ENCODE assay signal across 8 mouse cellular contexts in the genomic region with DNA sequence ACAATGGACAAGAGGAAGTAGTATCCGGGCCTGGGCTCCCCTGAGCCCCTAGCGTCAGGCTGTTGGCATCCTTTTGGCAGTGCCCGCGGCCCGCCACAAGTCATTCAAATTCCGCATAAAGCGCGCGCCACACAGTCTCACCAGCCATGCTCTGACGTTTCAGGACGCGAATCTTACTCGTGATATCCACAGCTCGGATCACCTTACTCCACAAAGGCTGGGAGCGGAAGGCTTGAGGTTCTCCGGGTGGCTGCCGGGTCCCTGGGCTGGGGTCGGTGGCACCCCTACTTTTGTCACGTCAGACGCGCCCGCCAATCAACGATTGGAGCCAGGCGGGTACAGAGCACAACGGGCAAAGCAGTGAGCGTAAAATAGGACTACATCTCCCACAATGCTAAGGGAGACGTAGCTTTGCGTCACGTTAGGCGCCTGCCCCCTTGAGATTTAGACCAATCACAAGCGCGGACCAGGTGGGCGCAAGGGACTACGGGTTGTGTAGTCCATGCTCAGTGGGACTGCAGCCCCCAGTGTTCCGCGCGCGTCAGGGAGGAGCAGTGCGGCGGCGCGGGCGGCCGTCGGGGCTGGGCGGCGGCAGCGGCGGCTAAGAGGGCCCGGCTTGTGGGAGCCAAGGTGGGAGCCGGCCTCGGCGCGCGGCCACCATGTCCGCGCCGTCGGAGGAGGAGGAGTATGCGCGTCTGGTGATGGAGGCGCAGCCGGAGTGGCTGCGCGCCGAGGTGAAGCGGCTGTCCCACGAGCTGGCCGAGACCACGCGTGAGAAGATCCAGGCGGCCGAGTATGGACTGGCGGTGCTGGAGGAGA. TPM values are rescaled to one million over a fixed set of nuclear protein-coding genes. Genes with fewer than 3 reads are reported as not detected.
DNase-seq lines count a peak whose midpoint lies in the region; ATAC-seq and TF ChIP-seq lines count a peak whose summit lies in the region.

Gene Bicd2, plus strand, starts transcription at position 574 of the 819 bp plus-strand sequence.

- TF ChIP-seq POLR2A in kidney, adult 2 months (IDR thresholded peaks at IDR 0.05; ENCODE audit: low read depth, low read length) = no peak
- TF ChIP-seq POLR2A in spleen, adult 2 months (IDR thresholded peaks at IDR 0.05; ENCODE audit: low read depth, low read length) = peak; percentile 62

- peak within 1 kb of the TSS; percentile 93 for H3K4me3 ChIP-seq in embryonic facial prominence, embryonic 13.5 days
- H3K4me3 ChIP-seq in kidney, adult 2 months (ENCODE audit: insufficient read depth, low read depth, low read length) = peak within 1 kb of the TSS; percentile 78
- H3K4me3 ChIP-seq in limb, embryonic 12.5 days (replicated peaks) = peak within 1 kb of the TSS; percentile 88
- H3K4me3 ChIP-seq in midbrain, embryonic 15.5 days = peak within 1 kb of the TSS; percentile 87
- H3K4me3 ChIP-seq in spleen, adult 2 months (ENCODE audit: extremely low read depth, insufficient read depth, insufficient read length) = peak within 1 kb of the TSS; percentile 78

- peak; percentile 99 for ATAC-seq in embryonic facial prominence, embryonic 13.5 days (ENCODE audit: insufficient number of reproducible peaks, insufficient read depth, low FRiP score, low TSS enrichment, low read depth)
- ATAC-seq in limb, embryonic 12.5 days (ENCODE audit: insufficient number of reproducible peaks, insufficient read depth, low FRiP score, low TSS enrichment, low read depth) = peak; percentile 99
- peak; percentile 99 for ATAC-seq in midbrain, embryonic 15.5 days (replicated peaks)

- H3K27me3 ChIP-seq in embryonic facial prominence, embryonic 13.5 days = no peaks in the 10 kb centered on the region
- no peaks in the 10 kb centered on the region for H3K27me3 ChIP-seq in kidney, adult 2 months (replicated peaks; ENCODE audit: control insufficient read depth, insufficient read depth, low read length)
- H3K27me3 ChIP-seq in limb, embryonic 12.5 days = no peaks in the 10 kb centered on the region
- H3K27me3 ChIP-seq in midbrain, embryonic 15.5 days (replicated peaks) = no peaks in the 10 kb centered on the region
- H3K27me3 ChIP-seq in spleen, adult 2 months (ENCODE audit: control insufficient read depth, insufficient read depth, low read length) = no peaks in the 10 kb centered on the region

- peak within 1 kb of the TSS; percentile 95 for H3K9ac ChIP-seq in embryonic facial prominence, embryonic 13.5 days
- H3K9ac ChIP-seq in limb, embryonic 12.5 days (replicated peaks) = peak within 1 kb of the TSS; percentile 87
- H3K9ac ChIP-seq in midbrain, embryonic 15.5 days = peak within 1 kb of the TSS; percentile 93

- peaks cover 3% of the 10 kb centered on the region; the same call in 1 of the 2 replicates for H3K36me3 ChIP-seq in embryonic facial prominence, embryonic 13.5 days
- no peaks in the 10 kb centered on the region for H3K36me3 ChIP-seq in kidney, adult 2 months (ENCODE audit: control insufficient read depth, insufficient read depth, low read length)
- H3K36me3 ChIP-seq in limb, embryonic 12.5 days = no peaks in the 10 kb centered on the region
- no peaks in the 10 kb centered on the region for H3K36me3 ChIP-seq in midbrain, embryonic 15.5 days (replicated peaks)
- H3K36me3 ChIP-seq in spleen, adult 2 months (ENCODE audit: control insufficient read depth, insufficient read depth, low read length) = no peaks in the 10 kb centered on the region

- DNase-seq in 3134 (ENCODE audit: extremely low read depth, insufficient read length, low spot score) = peak; percentile 93
- peak; percentile 96 to 97 for DNase-seq in adrenal gland, postnatal 36 days
- peak; percentile 95 to 99 for DNase-seq in heart, adult 18-20 months
- peak; percentile 98 for DNase-seq in kidney, adult 2 months
- peak; percentile 95 to 97 for DNase-seq in spleen, adult 2 months (ENCODE audit: low read depth in 1 of 2, low spot score in 2 of 2)

- peaks cover 47% of the 10 kb centered on the region for H3K4me1 ChIP-seq in embryonic facial prominence, embryonic 13.5 days
- H3K4me1 ChIP-seq in kidney, adult 2 months (ENCODE audit: control insufficient read depth, insufficient read depth, low read length) = peaks cover 21% of the 10 kb centered on the region
- H3K4me1 ChIP-seq in limb, embryonic 12.5 days (replicated peaks) = peaks cover 43% of the 10 kb centered on the region
- peaks cover 47% of the 10 kb centered on the region for H3K4me1 ChIP-seq in midbrain, embryonic 15.5 days
- peaks cover 15% of the 10 kb centered on the region; the same call in 1 of the 2 replicates for H3K4me1 ChIP-seq in spleen, adult 2 months (ENCODE audit: control insufficient read depth, insufficient read depth, insufficient read length)

- TF ChIP-seq CTCF in kidney, adult 2 months (conservative IDR thresholded peaks at IDR 0.05; ENCODE audit: insufficient read depth, insufficient read length, low read depth, low read length) = no peak
- TF ChIP-seq CTCF in spleen, adult 2 months (IDR thresholded peaks at IDR 0.05; ENCODE audit: extremely low read depth, insufficient read depth, insufficient read length, insufficient replicate concordance) = no peak

- peak within 1 kb of the TSS; percentile 71 for H3K27ac ChIP-seq in embryonic facial prominence, embryonic 13.5 days
- H3K27ac ChIP-seq in kidney, adult 2 months (ENCODE audit: insufficient read depth, low read depth, low read length) = peak within 1 kb of the TSS; percentile 13; the same call in 1 of the 2 replicates
- H3K27ac ChIP-seq in limb, embryonic 12.5 days = peak within 1 kb of the TSS; percentile 84
- peak within 1 kb of the TSS; percentile 87 for H3K27ac ChIP-seq in midbrain, embryonic 15.5 days
- H3K27ac ChIP-seq in spleen, adult 2 months (ENCODE audit: insufficient read depth, low read length) = peak within 1 kb of the TSS; percentile 76

- H3K4me2 ChIP-seq in embryonic facial prominence, embryonic 13.5 days = peak within 1 kb of the TSS; percentile 83
- peak within 1 kb of the TSS; percentile 90 for H3K4me2 ChIP-seq in limb, embryonic 12.5 days
- H3K4me2 ChIP-seq in midbrain, embryonic 15.5 days = peak within 1 kb of the TSS; percentile 82

- WGBS in embryonic facial prominence, embryonic 13.5 days = under 1% methylated on average over 74 of the region's 74 CpGs
- WGBS in kidney, adult 2 months = under 1% methylated on average over 74 of the region's 74 CpGs
- under 1% methylated on average over 74 of the region's 74 CpGs for WGBS in limb, embryonic 12.5 days
- under 1% methylated on average over 74 of the region's 74 CpGs for WGBS in midbrain, embryonic 15.5 days
- under 1% methylated on average over 74 of the region's 74 CpGs for WGBS in spleen, adult 2 months

- no peaks in the 10 kb centered on the region for H3K9me3 ChIP-seq in embryonic facial prominence, embryonic 13.5 days
- no peaks in the 10 kb centered on the region for H3K9me3 ChIP-seq in limb, embryonic 12.5 days
- H3K9me3 ChIP-seq in midbrain, embryonic 15.5 days = no peaks in the 10 kb centered on the region

RNA-seq across cellular contexts. Expression of gene Bicd2, which starts in this region (rescaled TPM):
- total RNA-seq in adrenal gland, postnatal 36 days (2021) = 10 to 100 TPM; 34.8 to 44.6 TPM
- 33.1 and 35.0 TPM in 2 replicates for polyA plus RNA-seq in embryonic facial prominence, embryonic 13.5 days (2015; fragmentation: Nextera tagmentation; extraction: Ambion mirVana)
- 10 to 100 TPM; 67.3 to 73.9 TPM for total RNA-seq in heart, adult 18-20 months (2021)
- 17.0 and 17.6 TPM in 2 replicates for polyA plus RNA-seq in kidney, adult 2 months (2012; rRNA removed)
- polyA plus RNA-seq in limb, embryonic 12.5 days (2016; fragmentation: Nextera tagmentation; extraction: Ambion mirVana) = 34.7 and 37.6 TPM in 2 replicates
- 28.3 and 29.2 TPM in 2 replicates for polyA plus RNA-seq in midbrain, embryonic 15.5 days (2015; fragmentation: Nextera tagmentation; extraction: Ambion mirVana)
- 19.4 and 21.0 TPM in 2 replicates for polyA plus RNA-seq in spleen, adult 2 months (2012; rRNA removed)

Comparison
In these comparisons a context has a peak if more than half of its experiments do, and no peak if none do; other contexts are left out.
1. Peak in every context shown above with its lines: DNase-seq, ATAC-seq, H3K4me3 ChIP-seq and H3K27ac ChIP-seq.
2. H3K27ac ChIP-seq: peak in every context shown above with its lines; median percentile 87 in midbrain, embryonic 15.5 days; 84 in limb, embryonic 12.5 days; 76 in spleen, adult 2 months; 71 in embryonic facial prominence, embryonic 13.5 days; 13 in kidney, adult 2 months.